Mouse (Mus musculus): ENCODE data around the gene Dnajc6.
A peak's percentile ranks its signal among the peaks of the same experiment; 100 is the strongest.

The Dnajc6 gene

DNA sequence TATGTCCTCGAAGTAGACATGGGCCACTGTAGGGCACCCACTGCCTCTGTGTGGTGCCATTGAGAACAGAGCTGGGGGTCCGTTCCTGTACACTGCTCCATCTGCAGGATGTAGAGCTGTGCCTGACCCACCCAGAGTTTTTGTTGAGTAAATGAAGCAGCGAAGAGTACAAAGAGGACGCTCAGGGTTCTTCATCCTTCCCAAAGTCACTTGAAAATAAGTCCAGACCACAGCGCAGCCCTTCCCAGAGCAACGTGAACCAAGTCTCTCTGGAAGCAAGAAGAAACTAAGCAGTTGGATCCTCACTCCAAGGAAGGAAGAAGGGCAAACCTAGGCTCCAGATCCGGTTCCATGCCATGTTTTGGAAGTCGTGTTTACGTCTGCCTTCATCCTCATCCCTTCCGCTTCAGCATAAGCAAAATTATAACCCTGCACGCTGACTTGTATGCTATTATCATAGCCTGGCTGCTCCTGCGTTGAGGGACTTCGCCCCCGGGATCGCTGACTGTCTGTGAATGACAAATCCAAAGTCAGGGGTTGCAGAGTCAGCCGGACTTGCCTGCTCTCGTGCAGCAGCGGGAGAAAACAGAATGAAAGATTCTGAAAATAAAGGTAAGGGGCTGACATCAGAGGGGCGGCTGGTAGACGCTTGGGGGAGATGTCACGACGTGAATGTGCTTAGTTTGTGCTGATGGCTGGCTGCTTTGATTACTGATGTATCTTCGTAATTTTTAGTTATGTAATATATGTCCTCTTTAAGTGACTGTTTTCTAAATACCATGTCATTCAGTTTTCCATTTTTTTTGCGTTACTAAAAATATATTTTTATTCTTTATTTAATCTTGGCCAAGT, 11.3 kb downstream of the Dnajc6 start:
- peak; percentile 24 to 60 for DNase-seq (ENCODE audit: low spot score in 2 of 2)

GRCm38 (mm10) chr4:101508431-101508830, 12.0 kb downstream of the Dnajc6 start:
- DNase-seq (ENCODE audit: low spot score in 2 of 2): no peak

DNA sequence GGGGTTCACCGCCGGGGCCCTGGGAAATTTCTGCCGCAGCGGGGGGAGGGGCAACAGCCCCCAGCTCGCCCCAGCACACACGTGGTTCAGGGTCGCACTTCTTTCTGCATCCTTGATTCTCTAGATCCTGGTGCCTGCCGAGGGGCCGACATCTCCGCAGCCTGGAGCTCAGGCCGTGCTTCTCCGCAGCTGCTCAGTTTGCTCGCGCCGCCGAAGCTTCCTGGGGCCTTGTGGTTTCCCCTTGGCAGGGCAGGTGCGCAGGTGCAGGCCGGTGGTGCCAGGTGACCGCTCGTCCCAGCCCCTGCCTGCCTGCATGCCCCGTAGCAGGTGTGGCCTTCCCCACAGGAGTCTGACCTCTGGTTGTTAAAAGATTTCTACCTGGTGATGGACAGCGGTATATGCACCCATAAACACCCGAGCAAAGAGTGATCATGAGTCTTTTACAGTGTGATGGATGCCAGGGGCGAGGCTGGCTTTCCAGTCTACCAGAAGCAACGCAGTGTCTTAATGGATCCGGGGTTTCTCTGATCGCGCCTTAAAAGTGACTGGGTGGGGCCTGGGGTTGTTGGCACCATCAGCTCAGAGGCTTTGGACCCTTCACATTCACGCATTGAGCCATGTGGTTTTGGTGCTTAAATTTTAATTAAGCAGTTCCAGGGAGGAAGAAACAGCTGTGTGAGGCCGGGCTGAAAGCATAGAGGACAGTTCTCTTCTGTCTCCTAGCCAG, 12.6 kb downstream of the Dnajc6 start:
- peak; percentile 38 to 41 for DNase-seq (ENCODE audit: low spot score in 2 of 2)

DNA sequence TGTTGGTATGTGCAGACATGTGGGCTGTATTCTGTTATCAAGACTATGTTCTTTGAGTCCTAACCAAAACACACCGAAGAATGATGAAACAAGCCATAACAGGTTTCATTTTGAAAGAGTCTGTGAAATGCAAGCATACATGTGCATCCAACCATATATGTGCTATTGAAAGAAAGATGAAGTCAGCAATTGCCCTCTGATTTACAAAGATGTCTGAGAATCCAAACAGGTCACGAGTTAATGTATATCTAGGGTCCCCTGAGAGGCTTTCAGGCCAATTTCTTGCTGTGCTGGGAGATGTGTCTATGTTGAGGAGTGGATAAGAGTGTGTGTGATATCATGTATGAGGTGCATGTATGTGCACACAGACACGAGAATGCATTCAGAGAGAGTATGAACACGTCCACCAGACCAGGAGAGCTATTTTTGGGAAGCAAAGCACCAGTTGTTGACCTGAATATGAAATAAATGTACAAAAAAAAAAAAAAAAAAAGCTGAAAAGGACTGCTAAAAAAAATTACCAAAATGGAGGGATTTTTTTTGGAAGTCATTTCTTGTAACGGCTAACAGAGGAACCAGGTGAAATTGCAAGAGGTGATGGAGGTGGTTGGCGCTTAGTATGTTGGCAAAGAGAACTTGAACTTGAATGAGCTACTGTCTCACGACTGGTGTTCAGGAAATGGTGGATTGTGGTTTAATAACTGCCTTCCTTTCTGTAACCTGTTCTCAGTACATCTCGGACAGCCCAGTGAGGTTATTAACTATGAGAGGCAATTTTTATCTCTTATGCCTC, 13.9 kb downstream of the Dnajc6 start:
- peak in 1 of 2 experiments; percentile 6 for DNase-seq (ENCODE audit: low spot score in 2 of 2)

DNA sequence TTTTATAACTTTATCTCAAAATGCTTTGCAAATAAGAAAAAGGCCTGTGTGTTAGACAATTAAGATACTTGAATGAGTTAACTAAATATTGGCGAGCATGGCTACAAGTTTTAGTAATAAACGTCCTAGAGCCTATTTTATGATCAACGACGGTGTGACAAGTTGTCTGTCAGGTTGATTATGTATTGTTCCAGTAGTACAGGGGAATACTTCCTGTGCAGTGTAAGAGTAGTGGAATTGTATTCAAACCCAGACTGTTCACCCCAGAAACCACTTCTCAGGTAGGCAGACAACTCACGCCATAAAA, 14.4 kb downstream of the Dnajc6 start:
- no peak for DNase-seq (ENCODE audit: low spot score in 2 of 2)

- DNase-seq (ENCODE audit: low spot score in 2 of 2): no peak
These were observed 15.5 kb downstream of the Dnajc6 start for GRCm38 (mm10) chr4:101511768-101512521.

DNA sequence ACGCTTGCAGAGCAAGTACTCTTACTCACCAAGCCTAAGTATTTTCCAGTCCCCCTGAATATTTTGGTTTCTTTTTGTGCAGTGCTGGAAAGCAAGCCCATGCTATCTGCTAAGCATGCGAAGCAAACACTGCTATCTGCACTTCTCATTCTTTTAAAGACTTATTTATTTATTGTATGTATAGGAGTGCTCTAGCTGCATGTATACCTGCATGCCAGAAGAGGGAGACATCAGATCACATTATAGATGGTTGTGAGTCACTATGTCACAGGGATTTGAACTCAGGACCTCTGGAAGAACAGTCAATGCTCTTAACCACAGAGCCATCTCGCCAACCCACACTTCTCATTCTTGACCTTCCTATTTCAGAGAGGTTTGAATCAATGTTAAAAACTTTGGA, 16.8 kb downstream of the Dnajc6 start:
- no peak for DNase-seq (ENCODE audit: low spot score in 2 of 2)

- DNase-seq (ENCODE audit: low spot score in 2 of 2): no peak
These were observed 19.4 kb downstream of the Dnajc6 start for GRCm38 (mm10) chr4:101515853-101516252.

GRCm38 (mm10) chr4:101516434-101517168, 20.2 kb downstream of the Dnajc6 start:
- no peak for DNase-seq (ENCODE audit: low spot score in 2 of 2)

- no peak for DNase-seq (ENCODE audit: low spot score in 2 of 2)
These were observed 35.5 kb downstream of the Dnajc6 start for GRCm38 (mm10) chr4:101531901-101532300.

- no peak for DNase-seq (ENCODE audit: low spot score in 2 of 2)
These were observed 44.1 kb downstream of the Dnajc6 start for GRCm38 (mm10) chr4:101540516-101540915.

DNA sequence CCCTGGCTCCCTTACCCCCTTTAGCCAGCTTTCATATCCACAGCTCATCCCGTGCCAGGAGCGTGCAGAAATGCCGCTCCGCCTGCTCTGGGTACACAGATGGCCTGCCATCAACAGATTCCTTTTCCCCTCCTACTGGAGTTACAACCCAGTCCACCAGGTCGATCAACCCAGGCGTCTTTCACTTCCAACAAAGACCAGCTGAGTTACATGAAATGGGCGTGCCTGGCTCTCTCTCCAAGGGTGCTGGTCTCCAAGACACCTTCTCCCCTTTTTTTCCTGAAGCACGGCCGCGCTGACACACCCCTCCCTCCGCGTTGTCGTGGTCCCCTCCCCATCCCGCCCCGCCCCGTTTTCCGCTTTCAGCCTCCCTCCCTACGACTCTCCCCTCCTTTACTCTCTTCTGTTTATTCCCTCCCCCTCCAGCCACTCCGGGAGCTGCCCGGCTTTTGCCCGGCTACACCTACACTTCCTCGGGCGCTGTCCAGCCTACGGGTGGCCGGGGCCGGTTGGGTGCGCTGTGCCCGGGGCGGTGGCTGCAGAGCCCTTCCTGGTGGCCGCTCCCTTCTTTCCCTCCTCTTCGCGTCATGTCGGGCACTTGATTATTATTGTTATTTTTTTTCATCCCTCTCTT, 53.6 kb downstream of the Dnajc6 start:
- peak in 1 of 2 experiments; percentile 19 for DNase-seq (ENCODE audit: low spot score in 2 of 2)

- peak in 1 of 2 experiments; percentile 31 for DNase-seq (ENCODE audit: low spot score in 2 of 2)
These were observed 54.3 kb downstream of the Dnajc6 start for GRCm38 (mm10) chr4:101550671-101551161.

- DNase-seq (ENCODE audit: low spot score in 2 of 2): no peak
These were observed 55.0 kb downstream of the Dnajc6 start for GRCm38 (mm10) chr4:101551425-101551824.

DNA sequence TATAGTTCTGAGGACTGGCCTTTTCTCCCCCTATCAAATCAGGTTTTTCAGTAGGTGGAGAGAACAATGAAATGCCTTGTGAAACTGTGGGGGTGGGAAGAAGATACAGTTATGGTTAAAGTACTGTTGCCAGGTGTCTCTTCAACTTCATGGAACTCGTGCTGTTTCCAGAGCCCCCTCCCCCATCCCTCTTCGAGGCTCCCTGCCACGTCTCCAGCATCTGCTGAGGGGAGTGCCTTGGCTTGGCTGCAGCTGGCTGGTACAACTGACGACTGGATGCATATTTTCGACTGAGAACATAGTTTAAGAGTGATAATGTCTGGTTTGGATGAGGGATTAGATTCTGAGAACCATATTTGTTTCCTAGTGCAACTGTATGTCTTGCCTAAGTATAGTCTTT, 55.9 kb downstream of the Dnajc6 start:
- no peak for DNase-seq (ENCODE audit: low spot score in 2 of 2)

DNA sequence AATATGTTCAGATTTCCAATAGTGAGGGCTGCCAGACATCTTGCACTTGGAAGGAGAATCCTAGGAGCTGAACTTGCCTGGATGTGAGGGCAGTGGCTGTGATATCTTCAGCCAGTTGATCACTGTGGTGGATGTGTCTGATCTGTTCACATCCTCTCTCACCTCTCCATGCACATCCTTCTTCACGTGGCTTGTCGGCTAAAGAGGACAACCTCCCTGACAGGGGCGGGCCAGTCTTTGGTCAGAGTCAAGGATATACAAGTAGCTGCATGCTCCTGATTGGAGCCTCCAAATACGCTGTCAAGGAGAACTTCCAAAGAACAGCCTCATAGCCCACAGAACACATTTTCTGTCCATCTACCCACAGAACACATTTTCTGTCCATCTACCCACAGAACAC, 58.6 kb downstream of the Dnajc6 start:
- no peak for DNase-seq (ENCODE audit: low spot score in 2 of 2)

DNA sequence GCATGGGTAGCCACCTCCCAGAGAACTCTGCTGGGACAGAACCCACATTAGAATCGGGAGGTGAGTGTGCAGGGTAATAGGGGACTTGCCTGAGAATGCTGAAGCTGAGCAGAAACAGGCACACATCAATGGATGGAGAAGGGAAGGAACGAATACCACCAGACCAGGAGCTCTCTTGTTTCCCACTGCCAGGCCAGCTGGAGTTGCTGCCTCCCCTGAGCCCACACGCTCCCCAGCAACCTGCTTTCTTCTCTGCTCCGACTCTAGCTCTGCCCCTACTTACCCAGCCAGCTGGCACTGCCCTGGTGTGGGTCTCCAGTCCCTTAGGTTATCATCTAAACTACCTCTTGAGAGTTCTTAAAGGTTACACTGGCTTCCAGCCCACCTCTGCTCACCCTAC, 63.7 kb downstream of the Dnajc6 start:
- no peak for DNase-seq (ENCODE audit: low spot score in 2 of 2)

- no peak for DNase-seq (ENCODE audit: low spot score in 2 of 2)
These were observed 66.4 kb downstream of the Dnajc6 start for GRCm38 (mm10) chr4:101562836-101563235.

DNA sequence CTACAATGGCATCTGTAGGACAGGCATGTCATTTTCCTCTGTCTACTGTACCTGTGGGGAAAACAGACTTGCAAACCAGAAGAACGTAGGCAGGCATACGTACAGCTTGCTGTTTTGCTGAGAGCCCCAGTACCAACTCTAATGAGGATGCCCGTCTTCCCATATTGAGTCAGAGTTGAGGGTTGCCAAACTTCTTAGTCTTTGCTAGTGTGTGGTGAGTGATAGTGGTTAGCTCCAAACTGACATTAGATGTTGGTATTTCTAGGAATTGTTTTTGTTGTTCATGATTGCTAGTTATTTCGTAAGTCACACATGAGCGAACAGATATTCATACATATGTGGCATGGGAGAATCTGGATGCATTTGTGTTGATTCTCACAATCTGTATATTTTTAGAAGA, 67.2 kb downstream of the Dnajc6 start:
- DNase-seq (ENCODE audit: low spot score in 2 of 2): no peak

- DNase-seq (ENCODE audit: low spot score in 2 of 2): no peak
These were observed 68.4 kb downstream of the Dnajc6 start for GRCm38 (mm10) chr4:101564746-101565417.
